Mouse (Mus musculus) bone marrow macrophage, adult 2 months (primary cell): ENCODE measurements around the gene Htra3. TPM values are rescaled to one million over a fixed set of nuclear protein-coding genes. Genes with fewer than 3 reads are reported as not detected.

Experiments
- H3K27ac ChIP-seq: 2 replicates; pipeline ENCODE4 v1.5.1; 2012; ENCODE audit warnings: low read depth, low read length; ENCODE audit not compliant: insufficient read depth
- H3K4me1 ChIP-seq: 2 replicates; pipeline ENCODE4 v1.6.1; 2012; ENCODE audit warnings: low read length; ENCODE audit not compliant: control insufficient read depth, insufficient read depth
- H3K4me3 ChIP-seq: 2 replicates; pipeline ENCODE4 v1.5.1; 2012; ENCODE audit warnings: mild to moderate bottlenecking, low read length, moderate library complexity; ENCODE audit not compliant: insufficient read depth
- CTCF ChIP-seq: IDR thresholded peaks from 2 replicates; pipeline ENCODE4 v1.5.1; 2012; ENCODE audit warnings: low read depth, mild to moderate bottlenecking, low read length, moderate library complexity
- POLR2A ChIP-seq: IDR thresholded peaks from 2 replicates; pipeline ENCODE4 v1.6.1; 2012; ENCODE audit warnings: mild to moderate bottlenecking, low read depth, low read length, borderline replicate concordance
- polyA plus RNA-seq: library from polyadenylated mRNA; stranded (reverse); fragments of >200 nt; gene quantifications from 2 replicates; pipeline ENCODE4 v1.2.4, GENCODE M21; 2012; ENCODE audit not compliant: missing spikeins, insufficient read depth, insufficient read length

Htra3 gene
- polyA plus RNA-seq = 0.98 and 1.1 TPM in 2 replicates

DNA sequence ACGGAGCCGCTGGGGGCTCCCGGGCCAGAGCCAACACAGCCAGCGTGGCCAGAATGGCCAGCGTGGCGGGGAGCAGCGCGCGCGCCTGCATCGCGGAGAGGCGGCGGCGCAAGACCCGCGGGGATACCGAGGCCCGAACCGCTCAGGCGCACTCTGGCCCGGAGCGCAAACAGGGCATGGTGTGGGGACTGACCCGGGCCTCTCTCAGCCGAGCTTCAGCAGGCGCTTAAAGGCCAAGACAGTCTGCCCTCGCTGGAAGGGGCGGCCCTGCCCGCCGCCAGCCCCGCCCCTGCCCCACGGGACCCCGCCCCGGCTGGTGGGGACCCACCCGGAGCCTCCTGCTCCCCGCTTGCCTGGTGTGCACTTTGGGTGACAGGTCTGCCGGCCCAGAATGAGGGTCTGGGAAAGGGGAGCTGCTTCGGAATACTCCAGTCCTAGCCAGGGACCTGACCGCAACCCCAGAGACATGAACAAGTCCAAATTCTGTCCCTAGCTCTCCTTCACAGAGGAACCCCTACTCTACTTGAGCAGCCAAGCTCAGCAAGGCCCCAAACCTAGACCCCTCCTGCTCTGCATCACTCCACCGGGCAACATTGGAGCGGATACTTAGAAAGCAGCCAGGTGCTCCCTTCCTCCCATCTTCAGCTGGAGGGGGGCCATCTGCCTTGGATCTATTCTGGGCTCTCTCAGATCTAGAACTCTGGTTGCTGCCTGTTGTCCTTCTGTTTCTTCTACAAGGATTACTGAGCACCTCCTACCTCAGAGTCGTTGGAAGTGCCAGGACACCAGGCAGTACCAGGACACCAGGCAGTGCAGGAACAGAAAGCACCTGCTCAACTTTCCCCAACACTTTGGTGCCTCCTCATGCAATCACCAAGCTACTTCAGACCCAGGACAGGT, at the start of gene Htra3:
Gene Htra3 (minus strand): TSS at position 527 of the 900 bp plus-strand sequence.
- peaks cover 2% of the 10 kb centered on the region for H3K4me1 ChIP-seq
- TF ChIP-seq CTCF = no peak
- no peak for TF ChIP-seq POLR2A
- peak within 1 kb of the TSS; percentile 14 for H3K4me3 ChIP-seq
- no peak within 1 kb of the TSS for H3K27ac ChIP-seq

DNA sequence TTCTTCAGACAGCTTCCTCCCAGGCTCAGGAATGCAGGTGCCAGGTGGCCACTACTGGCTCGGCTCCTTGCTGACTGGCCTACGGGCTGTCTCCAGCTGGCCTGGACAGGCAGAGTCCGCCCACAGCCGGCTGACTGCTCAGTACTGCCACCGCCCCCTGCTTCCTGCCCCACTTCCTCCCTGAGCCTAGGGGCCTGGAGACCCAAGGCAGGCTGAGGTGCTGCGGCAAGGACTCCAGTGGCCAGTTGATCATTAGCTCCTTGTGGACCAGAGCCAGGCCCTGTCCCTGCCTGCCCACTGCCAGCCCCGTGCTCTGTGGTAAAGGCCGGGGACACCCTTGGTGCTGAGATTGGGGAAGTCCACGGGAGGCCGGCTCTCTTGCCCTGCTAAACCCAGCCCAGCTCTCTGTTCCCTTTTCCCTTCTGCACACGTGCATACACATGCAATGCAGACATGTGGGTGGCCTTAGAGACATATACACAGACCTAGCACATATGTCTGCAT, 49.4 kb upstream of the Htra3 start:
- TF ChIP-seq CTCF (no peak), POLR2A (no peak)
- Histone ChIP-seq H3K4me1 (peaks cover 41% of the 10 kb centered on the region), H3K27ac (peak overlapping the region; percentile 96), H3K4me3 (peak overlapping the region; percentile 71)

DNA sequence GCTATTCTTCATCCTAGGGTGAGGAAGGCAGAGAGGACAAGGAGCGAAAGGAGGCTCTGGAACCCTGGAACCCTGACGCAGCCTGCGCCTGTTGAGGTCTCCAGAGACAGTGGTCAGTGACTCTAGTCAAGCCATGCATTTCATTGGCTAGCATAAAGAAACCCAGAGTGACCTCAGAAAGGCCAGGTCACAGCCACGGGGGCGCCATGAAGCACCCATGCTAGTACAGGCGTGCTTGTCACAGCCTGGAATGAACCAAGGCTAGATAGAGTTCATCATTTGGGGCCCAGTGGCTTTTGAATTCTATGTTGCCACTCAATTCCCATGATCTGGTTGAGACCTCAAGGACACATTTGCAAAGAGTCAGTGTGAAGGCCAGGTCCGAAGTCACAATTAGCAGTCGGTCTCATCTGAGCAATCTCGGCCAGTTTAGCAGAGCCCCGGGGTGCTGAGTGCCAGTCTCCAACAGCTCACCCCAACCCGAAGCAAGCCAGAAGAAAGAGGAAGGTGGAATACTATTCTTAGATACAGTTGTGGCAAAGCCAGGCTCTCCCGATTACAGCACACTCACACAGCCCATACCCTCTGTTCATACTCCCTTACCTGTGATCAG, 48.9 kb upstream of the Htra3 start:
- Histone ChIP-seq H3K4me1 (peaks cover 46% of the 10 kb centered on the region), H3K27ac (peak overlapping the region; percentile 96), H3K4me3 (peak overlapping the region; percentile 71)
- TF ChIP-seq POLR2A (peak; percentile 41; the same call in 1 of the 2 replicates), CTCF (no peak)

DNA sequence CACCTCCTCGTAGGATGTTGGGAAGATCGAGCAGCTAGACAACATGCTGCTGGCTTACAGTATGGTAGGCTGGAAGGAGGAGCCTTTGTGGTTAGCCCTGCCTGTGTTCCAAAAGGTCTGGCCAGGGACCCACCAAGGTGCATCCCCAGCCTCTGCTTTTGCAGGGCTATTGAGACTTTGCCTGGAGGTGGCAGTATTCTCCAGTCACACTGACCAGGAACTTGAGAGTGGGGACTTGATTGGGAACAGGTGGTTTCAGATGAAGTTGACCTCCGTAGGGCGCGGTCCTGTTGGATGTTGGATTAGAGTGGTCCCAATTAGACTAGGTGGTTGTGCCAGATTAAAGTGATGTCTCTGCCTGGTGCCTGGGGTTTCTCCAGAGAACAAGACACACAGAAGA, 47.9 kb upstream of the Htra3 start:
- Histone ChIP-seq H3K27ac (peak overlapping the region; percentile 96), H3K4me3 (peak overlapping the region; percentile 71), H3K4me1 (peaks cover 55% of the 10 kb centered on the region)
- TF ChIP-seq CTCF = 0 out of 2 replicates have a peak, but pooled peaks have one; percentile 29
- no peak for TF ChIP-seq POLR2A

DNA sequence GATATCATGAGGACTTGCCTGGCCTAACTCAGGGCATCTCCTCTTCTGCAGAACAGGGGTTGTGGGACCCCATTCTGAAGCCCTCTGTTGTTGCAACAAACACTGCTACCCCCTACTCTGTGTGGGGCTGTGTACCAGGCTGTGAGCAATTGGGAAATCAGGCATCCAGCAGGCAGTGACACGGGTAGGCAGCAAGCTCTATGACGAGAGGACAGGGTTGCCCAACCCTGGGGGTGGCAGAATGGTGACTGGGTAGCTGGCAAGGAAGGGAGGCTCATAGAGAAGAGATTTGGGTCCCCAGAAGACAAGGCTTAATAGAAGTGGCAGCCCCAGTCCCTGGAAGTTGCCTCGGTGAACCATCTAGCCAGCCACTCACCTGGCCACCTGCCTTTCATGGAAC, 46.3 kb upstream of the Htra3 start:
- H3K4me3 ChIP-seq = no peak overlapping the region
- TF ChIP-seq CTCF (no peak), POLR2A (no peak)
- no peak overlapping the region for H3K27ac ChIP-seq
- H3K4me1 ChIP-seq = peaks cover 71% of the 10 kb centered on the region

DNA sequence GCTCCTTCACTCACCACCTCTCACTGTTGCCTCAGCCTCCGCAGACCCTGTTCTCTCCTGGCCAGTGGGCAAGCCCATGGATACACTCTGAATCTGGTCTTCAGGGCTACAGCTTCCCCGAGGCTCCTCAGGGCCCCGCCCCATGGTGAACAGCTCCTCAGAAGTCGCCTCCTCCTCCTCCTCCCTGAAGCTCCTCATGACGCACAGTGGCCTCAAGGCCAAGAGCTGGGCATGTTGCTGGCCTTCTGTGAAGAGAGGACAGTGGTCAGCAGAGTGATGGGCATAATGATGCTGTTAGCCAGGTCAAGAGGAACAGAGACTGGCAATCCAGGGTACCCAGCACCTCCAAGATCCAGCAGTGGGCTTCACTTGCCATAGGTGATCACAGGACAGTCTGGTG, 44.3 kb upstream of the Htra3 start:
- TF ChIP-seq CTCF (no peak), POLR2A (no peak)
- Histone ChIP-seq H3K27ac (no peak overlapping the region), H3K4me3 (no peak overlapping the region), H3K4me1 (peaks cover 68% of the 10 kb centered on the region)

DNA sequence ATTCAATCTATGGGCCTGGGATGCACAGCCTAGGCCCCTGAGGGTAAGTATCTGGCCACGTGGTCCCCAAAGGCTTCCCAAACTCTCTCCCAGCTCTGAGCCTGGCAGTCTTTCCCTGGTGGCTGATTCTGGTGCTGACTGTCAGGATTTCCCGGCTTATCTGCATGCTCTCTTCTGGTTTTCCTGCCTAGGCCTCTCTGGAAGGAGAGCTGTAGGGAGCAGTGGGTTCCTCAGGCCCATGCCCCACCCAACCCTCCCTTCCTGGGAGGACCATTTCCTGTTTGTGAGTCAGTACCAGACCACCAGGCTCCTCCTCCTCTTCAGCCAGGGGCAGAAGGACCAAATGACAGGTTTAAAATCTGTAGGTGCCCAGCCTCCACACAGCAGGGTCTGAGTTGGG, 43.1 kb upstream of the Htra3 start:
- TF ChIP-seq POLR2A (no peak), CTCF (no peak)
- H3K4me3 ChIP-seq = no peak overlapping the region
- peak overlapping the region; percentile 44 for H3K27ac ChIP-seq
- H3K4me1 ChIP-seq = peaks cover 72% of the 10 kb centered on the region

DNA sequence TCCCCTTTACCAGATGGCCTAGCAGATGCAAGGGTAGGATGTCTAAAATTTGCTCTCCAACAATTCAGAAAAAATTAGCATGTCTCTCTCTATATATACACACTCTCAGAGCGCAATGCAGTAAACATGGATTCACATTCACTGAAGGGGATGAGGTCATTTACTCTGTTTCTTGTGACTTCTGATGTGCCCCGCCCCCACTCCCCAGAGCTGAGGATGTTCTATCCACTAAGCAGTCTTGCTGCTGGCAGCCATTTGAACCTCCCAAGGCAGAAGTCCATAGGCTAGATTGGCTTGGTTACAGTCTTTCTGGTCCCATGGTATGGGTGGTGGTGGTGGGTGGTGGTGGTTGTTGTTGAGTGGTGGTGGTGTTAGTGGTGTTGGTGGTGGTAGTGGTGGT, 42.4 kb upstream of the Htra3 start:
- no peak for TF ChIP-seq POLR2A
- TF ChIP-seq CTCF = no peak
- H3K4me3 ChIP-seq = no peak overlapping the region
- peak overlapping the region; percentile 25 for H3K27ac ChIP-seq
- peaks cover 66% of the 10 kb centered on the region for H3K4me1 ChIP-seq

DNA sequence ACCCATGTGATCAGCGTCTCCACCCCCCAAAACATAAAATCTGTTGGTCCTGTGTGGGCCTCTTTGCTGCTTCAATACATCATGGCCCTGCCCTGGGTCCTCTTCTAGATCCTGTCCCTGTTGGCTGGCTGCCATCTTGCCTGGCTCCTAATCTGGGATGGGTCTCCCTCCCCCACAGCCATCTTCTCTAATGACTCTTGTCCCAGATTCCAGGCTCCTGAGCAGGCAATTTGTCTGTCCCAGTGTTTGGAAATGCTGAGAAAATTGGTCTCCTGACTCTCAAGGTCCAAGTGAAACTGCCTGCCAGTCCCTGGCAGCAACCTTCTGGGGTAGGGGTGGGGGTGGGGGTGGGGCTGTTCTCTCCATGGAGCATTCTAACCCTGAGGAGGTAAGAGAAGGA, 40.3 kb upstream of the Htra3 start:
- Histone ChIP-seq H3K27ac (no peak overlapping the region), H3K4me3 (no peak overlapping the region), H3K4me1 (peaks cover 48% of the 10 kb centered on the region)
- TF ChIP-seq POLR2A (no peak), CTCF (no peak)

DNA sequence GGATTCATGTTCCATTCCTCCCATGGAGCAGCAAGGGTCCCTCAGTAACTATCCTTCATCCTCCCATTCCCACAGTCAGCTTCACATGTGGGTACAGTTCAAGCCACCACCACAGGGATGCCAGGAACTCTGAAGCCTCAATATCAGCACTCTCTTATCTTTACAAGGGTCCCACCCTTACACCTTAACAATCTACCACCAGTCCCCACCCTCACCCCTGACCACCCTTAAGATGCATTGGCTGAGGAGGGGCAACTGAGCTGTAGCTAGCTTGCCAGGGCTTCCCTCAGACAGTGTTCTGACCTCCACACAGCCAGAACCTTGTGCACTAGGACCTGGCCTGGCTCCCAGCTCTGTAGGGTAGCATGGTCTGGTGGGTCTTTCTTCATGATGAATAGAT, 39.8 kb upstream of the Htra3 start:
- Histone ChIP-seq H3K4me3 (no peak overlapping the region), H3K27ac (no peak overlapping the region), H3K4me1 (peaks cover 48% of the 10 kb centered on the region)
- no peak for TF ChIP-seq CTCF
- no peak for TF ChIP-seq POLR2A
